Mouse (Mus musculus) megakaryocyte, embryonic 14.5 days (primary cell): ENCODE measurements around the gene Chodl. TPM values are rescaled to one million over a fixed set of nuclear protein-coding genes. Genes with fewer than 3 reads are reported as not detected.

Experiments
- H3K27me3 ChIP-seq: replicated peaks from 2 replicates; pipeline ENCODE3; 2012; ENCODE audit warnings: inconsistent platforms
- H3K36me3 ChIP-seq: replicated peaks from 2 replicates; pipeline ENCODE3; 2012; ENCODE audit warnings: low read length, inconsistent platforms, mixed read lengths
- H3K4me1 ChIP-seq: 2 replicates; pipeline ENCODE4 v1.6.1; 2012; ENCODE audit warnings: inconsistent platforms
- H3K4me3 ChIP-seq: replicated peaks from 2 replicates; pipeline ENCODE3; 2012; ENCODE audit warnings: moderate library complexity, mild to moderate bottlenecking, inconsistent platforms
- H3K9me3 ChIP-seq: 2 replicates; pipeline ENCODE4 v1.6.1; 2012; ENCODE audit warnings: inconsistent platforms
- FLI1 ChIP-seq: IDR thresholded peaks from 2 replicates; pipeline ENCODE4 v1.6.1; 2012; ENCODE audit warnings: low read length, inconsistent platforms, mixed read lengths
- GATA1 ChIP-seq: IDR thresholded peaks from 3 replicates; pipeline ENCODE4 v1.6.1; 2012; ENCODE audit warnings: mixed read lengths, low read length, inconsistent platforms, borderline replicate concordance
- polyA plus RNA-seq: library from polyadenylated mRNA; stranded (reverse); fragments of >175 nt; gene quantifications from 2 replicates; pipeline ENCODE4 v1.2.3, GENCODE M21; 2012; ENCODE audit warnings: low replicate concordance; ENCODE audit not compliant: insufficient read depth

The Chodl gene
- polyA plus RNA-seq, 1 experiment: not detected

- Histone ChIP-seq H3K4me1 (no peaks in the 10 kb centered on the region), H3K36me3 (no peaks in the 10 kb centered on the region), H3K27me3 (no peaks in the 10 kb centered on the region), H3K4me3 (no peak overlapping the region), H3K9me3 (no peaks in the 10 kb centered on the region)
- TF ChIP-seq GATA1 (no peak), FLI1 (no peak)
These were observed 45.6 kb downstream of the Chodl start for GRCm38 (mm10) chr16:78976384-78976783.

Other genes with a start within 250 kb of the Chodl start
- not detected in 2 replicates for gene Tmprss15, start 160.1 kb downstream of the Chodl start, polyA plus RNA-seq